ENCODE assay signal across 11 mouse cellular contexts in the genomic region with DNA sequence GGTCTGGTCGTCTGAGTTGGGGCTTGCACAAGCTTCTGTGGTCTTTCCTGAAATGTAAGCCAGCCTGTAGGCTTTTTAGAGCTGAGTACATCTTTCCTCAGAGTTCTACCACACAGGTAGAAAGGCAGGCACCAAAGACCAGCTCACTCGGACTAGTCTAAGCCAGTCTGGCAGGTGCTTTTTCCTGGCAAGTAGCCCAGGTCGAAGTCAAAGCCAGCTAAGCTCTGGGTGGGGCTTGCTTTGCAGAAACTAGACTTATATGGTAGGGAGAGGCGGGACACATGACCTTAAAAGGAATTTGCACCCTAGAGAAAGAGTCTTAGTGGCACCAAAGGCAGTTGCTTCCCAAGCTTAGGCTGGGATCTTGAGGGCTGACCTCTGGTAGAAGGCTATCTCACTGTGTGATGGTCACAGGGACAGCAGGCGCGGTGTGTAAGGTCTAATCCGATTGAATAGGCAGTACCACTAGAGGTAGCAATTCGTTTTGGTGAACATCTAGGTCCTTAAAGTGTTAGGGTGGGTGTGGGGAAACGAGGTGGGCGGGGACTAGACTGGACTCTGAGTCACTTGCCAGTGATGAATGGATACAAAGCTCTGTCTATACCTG. TPM values are rescaled to one million over a fixed set of nuclear protein-coding genes. Genes with fewer than 3 reads are reported as not detected.
A peak's percentile ranks its signal among the peaks of the same experiment; 100 is the strongest.
DNase-seq lines count a peak whose midpoint lies in the region; ATAC-seq and TF ChIP-seq lines count a peak whose summit lies in the region.
"Not testable (repeated sequence)": the region's sequence is repeated elsewhere in the genome, so short reads cannot be mapped to it uniquely, and the experiment has no call there.
"Had no signal": no experiment of that assay in that cellular context is flagged by ENCODE, and none has a peak within 500 bp of the region (broad histone marks: within the 10 kb centered on the region; RNA-seq: fewer than 3 reads in every experiment).

No protein-coding gene starts in this region.

- peak; percentile 79 for ATAC-seq in heart, postnatal 0 days (ENCODE audit: insufficient read depth, low read depth)
- ATAC-seq in liver, embryonic 13.5 days (ENCODE audit: low read depth): peak; percentile 77
- ATAC-seq in midbrain, embryonic 14.5 days (ENCODE audit: low FRiP score, low TSS enrichment): peak; percentile 49

- H3K4me3 ChIP-seq in forebrain, embryonic 10.5 days: peak overlapping the region; percentile 30
- not testable (repeated sequence) for H3K4me3 ChIP-seq in heart, postnatal 0 days (ENCODE audit: low read depth, low read length); midbrain, embryonic 14.5 days (replicated peaks; ENCODE audit: low read depth, low read length)
- peak overlapping the region; percentile 41 for H3K4me3 ChIP-seq in liver, embryonic 13.5 days (replicated peaks)

- H3K9ac ChIP-seq in heart, postnatal 0 days (replicated peaks; ENCODE audit: low read depth, low read length); midbrain, embryonic 14.5 days (replicated peaks; ENCODE audit: low read length): not testable (repeated sequence)
- H3K9ac ChIP-seq in liver, embryonic 13.5 days: peak overlapping the region; percentile 14; the same call in 1 of the 2 replicates

- not testable (repeated sequence) for TF ChIP-seq CTCF in heart, postnatal 0 days (IDR thresholded peaks at IDR 0.05; ENCODE audit: low read depth)

- peak; percentile 69 for DNase-seq in Muller cell, postnatal 12 days (ENCODE audit: inconsistent ontology term)
- DNase-seq in cerebellum, adult 9-10 months: peak; percentile 41
- not testable (repeated sequence) for DNase-seq in forebrain, embryonic 10.5 days (ENCODE audit: extremely low spot score, low spot score); midbrain, embryonic 14.5 days
- DNase-seq in heart, postnatal 0 days (ENCODE audit: low spot score): peak; percentile 53
- peak; percentile 69 to 82 for DNase-seq in kidney, adult 8-10 months
- DNase-seq in liver, embryonic 13.5 days: peak; percentile 33
- peak; percentile 9 for DNase-seq in thymus, postnatal 0 days (ENCODE audit: low spot score)

- TF ChIP-seq EP300 in heart, postnatal 0 days (IDR thresholded peaks at IDR 0.05; ENCODE audit: low read depth): not testable (repeated sequence)

- not testable (repeated sequence) for H3K27ac ChIP-seq in forebrain, embryonic 10.5 days; heart, postnatal 0 days (ENCODE audit: low read depth); midbrain, embryonic 14.5 days (replicated peaks; ENCODE audit: low read depth, low read length)
- peak overlapping the region; percentile 74 for H3K27ac ChIP-seq in liver, embryonic 13.5 days

- peak overlapping the region; percentile 41 for H3K4me2 ChIP-seq in heart, postnatal 0 days (ENCODE audit: low read depth, low read length)
- peak overlapping the region; percentile 57 for H3K4me2 ChIP-seq in liver, embryonic 13.5 days
- peak overlapping the region; percentile 23; the same call in 1 of the 2 replicates for H3K4me2 ChIP-seq in midbrain, embryonic 14.5 days (ENCODE audit: low read length)

- not testable (repeated sequence) for H3K9me3 ChIP-seq in forebrain, embryonic 10.5 days; heart, postnatal 0 days (replicated peaks; ENCODE audit: control insufficient read depth, low read length); liver, embryonic 13.5 days (replicated peaks); midbrain, embryonic 14.5 days (ENCODE audit: control insufficient read depth, low read length)

- peaks cover 13% of the 10 kb centered on the region for H3K4me1 ChIP-seq in forebrain, embryonic 10.5 days
- not testable (repeated sequence) for H3K4me1 ChIP-seq in heart, postnatal 0 days (ENCODE audit: control insufficient read depth, insufficient read depth); midbrain, embryonic 14.5 days (ENCODE audit: control insufficient read depth, insufficient read depth, low read length)
- H3K4me1 ChIP-seq in liver, embryonic 13.5 days (replicated peaks): peaks cover 30% of the 10 kb centered on the region

- H3K27me3 ChIP-seq in forebrain, embryonic 10.5 days (ENCODE audit: poor library complexity, severe bottlenecking): peaks cover 25% of the 10 kb centered on the region
- not testable (repeated sequence) for H3K27me3 ChIP-seq in heart, postnatal 0 days (ENCODE audit: control insufficient read depth, insufficient read depth, low read length); liver, embryonic 13.5 days; midbrain, embryonic 14.5 days (ENCODE audit: control insufficient read depth, insufficient read depth, low read length)

- WGBS in forebrain, embryonic 10.5 days: 24% methylated on average over 8 of the region's 10 CpGs
- 28% methylated on average over 8 of the region's 10 CpGs for WGBS in heart, postnatal 0 days
- WGBS in liver, embryonic 13.5 days (ENCODE audit: insufficient replicate concordance): 19% methylated on average over 8 of the region's 10 CpGs
- WGBS in midbrain, embryonic 14.5 days: 30% methylated on average over 8 of the region's 10 CpGs

- H3K36me3 ChIP-seq in forebrain, embryonic 10.5 days (replicated peaks); heart, postnatal 0 days (replicated peaks; ENCODE audit: control insufficient read depth, insufficient read depth, low read length); liver, embryonic 13.5 days; midbrain, embryonic 14.5 days (ENCODE audit: control insufficient read depth, insufficient read depth, low read length): not testable (repeated sequence)

RNA-seq across cellular contexts. Expression of gene Tuft1, which starts 0.6 kb away (rescaled TPM):
- polyA plus RNA-seq in forebrain, embryonic 10.5 days (2016; fragmentation: Nextera tagmentation; extraction: Ambion mirVana): 3.4 and 4.1 TPM in 2 replicates
- 12.9 and 29.0 TPM in 2 replicates for total RNA-seq in heart, postnatal 0 days (2014; rRNA removed; ENCODE audit: low replicate concordance)
- 3.1 and 4.8 TPM in 2 replicates for polyA plus RNA-seq in heart, postnatal 0 days (2015; fragmentation: Nextera tagmentation; extraction: Ambion mirVana)
- polyA plus RNA-seq in liver, embryonic 13.5 days (2015; fragmentation: Nextera tagmentation; extraction: Ambion mirVana): 4.7 and 5.3 TPM in 2 replicates
- 5.2 and 5.6 TPM in 2 replicates for polyA plus RNA-seq in midbrain, embryonic 14.5 days (2014; fragmentation: Nextera tagmentation; extraction: Ambion mirVana)
- polyA plus RNA-seq in thymus, postnatal 0 days (2015; fragmentation: Nextera tagmentation; extraction: Ambion mirVana): 6.8 and 8.0 TPM in 2 replicates

RNA-seq across cellular contexts. Expression of gene Gm10972, which starts 16.3 kb away (rescaled TPM):
- not detected in 2 replicates for polyA plus RNA-seq in forebrain, embryonic 10.5 days (2016; fragmentation: Nextera tagmentation; extraction: Ambion mirVana)
- not detected in 2 replicates for total RNA-seq in heart, postnatal 0 days (2014; rRNA removed; ENCODE audit: low replicate concordance)
- polyA plus RNA-seq in heart, postnatal 0 days (2015; fragmentation: Nextera tagmentation; extraction: Ambion mirVana): not detected in 2 replicates
- polyA plus RNA-seq in liver, embryonic 13.5 days (2015; fragmentation: Nextera tagmentation; extraction: Ambion mirVana): not detected in 2 replicates
- not detected in 2 replicates for polyA plus RNA-seq in midbrain, embryonic 14.5 days (2014; fragmentation: Nextera tagmentation; extraction: Ambion mirVana)
- not detected in 2 replicates for polyA plus RNA-seq in thymus, postnatal 0 days (2015; fragmentation: Nextera tagmentation; extraction: Ambion mirVana)
- total RNA-seq: adrenal gland, adult 8-10 months had no signal
- polyA plus RNA-seq: limb, embryonic 10.5 days; testis, adult 2 months had no signal

RNA-seq across cellular contexts. Expression of gene Selenbp2, which starts 34.1 kb away (rescaled TPM):
- not detected in 2 replicates for polyA plus RNA-seq in forebrain, embryonic 10.5 days (2016; fragmentation: Nextera tagmentation; extraction: Ambion mirVana)
- total RNA-seq in heart, postnatal 0 days (2014; rRNA removed; ENCODE audit: low replicate concordance): 10.7 and 42.5 TPM in 2 replicates
- 3.7 and 4.6 TPM in 2 replicates for polyA plus RNA-seq in heart, postnatal 0 days (2015; fragmentation: Nextera tagmentation; extraction: Ambion mirVana)
- polyA plus RNA-seq in liver, embryonic 13.5 days (2015; fragmentation: Nextera tagmentation; extraction: Ambion mirVana): 6.7 and 8.5 TPM in 2 replicates
- polyA plus RNA-seq in midbrain, embryonic 14.5 days (2014; fragmentation: Nextera tagmentation; extraction: Ambion mirVana): not detected in 2 replicates
- polyA plus RNA-seq in thymus, postnatal 0 days (2015; fragmentation: Nextera tagmentation; extraction: Ambion mirVana): 0.68 TPM in 1 of 2 replicates, not detected in the other
- polyA plus RNA-seq: testis, adult 2 months had no signal
